Mouse (Mus musculus) thymus, postnatal 25 days (tissue): Measurements from ENCODE around the gene Faf1.

Source experiments
- DNase-seq: peaks from one replicate; pipeline ENCODE4 v3.0.0; 2022

Faf1 gene

DNA sequence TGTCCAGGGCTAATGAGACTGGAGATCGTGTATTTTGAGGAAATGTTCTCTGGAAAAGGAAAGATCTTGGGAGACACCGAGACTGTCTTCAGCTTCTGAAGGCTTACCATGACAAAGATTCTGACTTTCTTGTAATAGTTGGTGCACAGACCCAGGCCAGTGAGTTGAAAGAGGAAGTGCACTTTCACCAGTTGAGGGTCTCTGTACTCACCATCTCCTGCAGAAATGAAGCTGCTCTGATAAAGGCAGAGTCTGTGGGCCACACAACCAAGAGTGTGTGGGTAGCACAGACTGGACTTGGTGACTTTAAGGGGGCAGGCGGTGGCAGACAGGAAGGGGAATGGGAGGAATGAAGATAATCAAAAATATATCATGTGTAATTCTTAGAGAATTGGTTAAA, 260.2 kb downstream of the Faf1 start:
- no peak for DNase-seq

DNA sequence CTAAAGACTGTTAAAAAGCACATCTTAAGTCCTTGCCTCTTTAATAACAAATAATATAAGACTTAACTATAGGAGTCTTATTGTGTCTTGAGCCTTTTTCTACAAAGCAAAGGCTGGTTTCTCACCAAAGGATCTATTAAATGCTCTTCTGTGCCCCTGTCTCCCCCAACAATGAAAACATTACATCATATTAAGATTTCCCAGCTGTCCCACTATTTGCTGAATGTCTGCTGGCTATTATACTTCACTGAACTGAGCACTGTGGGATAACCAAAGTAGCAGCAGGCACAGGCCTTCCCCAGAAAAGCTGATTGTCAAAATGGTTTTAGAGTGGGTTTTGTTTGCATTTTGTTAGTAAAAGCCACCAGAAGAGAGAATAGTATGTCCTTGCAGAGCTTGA, 262.9 kb downstream of the Faf1 start:
- no peak for DNase-seq

DNA sequence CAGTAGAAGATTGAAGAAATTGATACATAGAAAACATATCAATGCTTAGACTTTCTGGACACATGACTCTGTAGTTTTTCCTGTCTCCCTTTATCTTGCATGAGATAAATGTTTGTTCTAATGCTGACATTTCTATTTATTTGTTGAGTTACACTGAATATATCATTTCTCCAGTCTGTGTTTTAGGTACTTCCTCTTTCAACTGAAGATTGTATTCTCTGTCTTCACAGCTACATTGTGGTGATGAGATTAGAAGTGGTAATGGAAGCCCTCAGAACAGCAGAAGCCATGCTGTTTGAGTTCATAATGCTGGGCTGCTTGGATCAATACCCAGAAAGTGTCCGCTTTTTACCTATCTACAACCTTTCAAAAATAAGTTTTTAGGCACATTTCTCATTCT, 269.2 kb downstream of the Faf1 start:
- DNase-seq = no peak

DNA sequence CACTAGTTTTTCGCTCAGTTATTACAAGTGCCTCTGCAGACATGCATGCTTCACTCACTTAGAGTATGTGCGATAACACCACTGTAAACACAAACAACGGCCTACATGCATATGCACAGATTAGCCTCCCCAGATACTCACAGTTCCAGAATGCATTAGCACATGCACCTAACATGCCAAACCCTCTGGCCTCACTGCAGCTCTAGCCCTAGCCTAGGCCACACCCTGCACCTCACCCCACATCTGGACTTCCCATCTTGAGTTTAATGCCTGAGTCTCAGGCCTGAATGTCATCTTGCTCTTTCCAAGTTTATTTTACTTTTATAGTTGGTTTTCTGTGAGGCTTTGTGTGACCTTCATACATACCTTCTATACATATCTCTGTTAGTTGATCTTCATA, 272.9 kb downstream of the Faf1 start:
- no peak for DNase-seq

DNA sequence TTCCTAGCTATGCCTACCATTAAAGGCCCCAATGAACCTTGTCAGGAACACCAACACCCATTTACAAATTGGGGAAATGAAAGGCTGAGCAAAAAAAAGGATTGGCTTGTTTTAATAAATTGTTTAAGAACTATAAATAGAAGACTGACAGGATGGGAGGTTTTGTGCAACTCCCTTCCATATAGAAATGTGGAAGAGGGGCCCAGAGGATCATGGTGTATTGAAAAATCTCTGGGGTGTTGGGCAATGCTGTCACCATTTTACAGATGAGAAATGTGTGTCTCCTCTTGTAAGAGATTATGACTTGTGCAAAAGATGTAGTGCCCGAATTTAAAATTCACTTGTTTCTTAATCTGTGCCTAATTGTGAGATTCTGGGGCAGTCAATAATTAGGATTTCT, 277.1 kb downstream of the Faf1 start:
- no peak for DNase-seq

DNA sequence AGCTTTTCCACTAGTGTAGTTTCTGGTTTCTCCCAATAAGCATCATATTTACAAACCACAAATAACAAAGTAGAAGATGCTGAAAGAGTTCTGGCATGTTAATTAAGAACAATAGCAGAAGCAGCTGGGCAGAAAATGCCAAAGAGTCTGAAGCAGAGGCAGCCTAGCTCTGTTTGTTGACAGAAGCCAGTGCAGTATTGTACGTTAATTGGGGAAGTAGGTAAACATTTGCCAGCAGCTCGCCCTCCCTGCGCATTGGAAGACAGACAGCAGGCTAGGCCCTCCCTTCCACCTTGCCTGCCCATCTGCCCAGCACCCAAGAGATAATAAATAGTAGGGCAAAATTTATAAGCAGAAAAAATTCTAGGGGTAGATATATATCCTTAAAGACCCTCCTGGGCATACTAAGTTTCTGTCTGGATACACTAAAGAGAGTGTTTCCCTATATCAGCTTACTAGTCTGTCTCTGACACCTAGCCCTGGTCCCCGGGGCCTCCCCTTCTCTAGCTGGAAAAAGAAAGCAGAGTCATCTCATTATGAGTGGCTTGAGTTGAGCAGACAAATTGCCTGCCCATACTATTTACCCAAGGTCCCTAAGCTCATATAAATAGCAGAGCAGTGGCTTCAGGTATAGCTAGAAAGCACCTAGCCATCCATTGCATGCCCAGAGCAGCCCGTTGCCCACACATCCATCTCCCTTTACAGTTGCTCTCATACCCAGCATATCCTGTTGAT, 284.0 kb downstream of the Faf1 start:
- no peak for DNase-seq

DNA sequence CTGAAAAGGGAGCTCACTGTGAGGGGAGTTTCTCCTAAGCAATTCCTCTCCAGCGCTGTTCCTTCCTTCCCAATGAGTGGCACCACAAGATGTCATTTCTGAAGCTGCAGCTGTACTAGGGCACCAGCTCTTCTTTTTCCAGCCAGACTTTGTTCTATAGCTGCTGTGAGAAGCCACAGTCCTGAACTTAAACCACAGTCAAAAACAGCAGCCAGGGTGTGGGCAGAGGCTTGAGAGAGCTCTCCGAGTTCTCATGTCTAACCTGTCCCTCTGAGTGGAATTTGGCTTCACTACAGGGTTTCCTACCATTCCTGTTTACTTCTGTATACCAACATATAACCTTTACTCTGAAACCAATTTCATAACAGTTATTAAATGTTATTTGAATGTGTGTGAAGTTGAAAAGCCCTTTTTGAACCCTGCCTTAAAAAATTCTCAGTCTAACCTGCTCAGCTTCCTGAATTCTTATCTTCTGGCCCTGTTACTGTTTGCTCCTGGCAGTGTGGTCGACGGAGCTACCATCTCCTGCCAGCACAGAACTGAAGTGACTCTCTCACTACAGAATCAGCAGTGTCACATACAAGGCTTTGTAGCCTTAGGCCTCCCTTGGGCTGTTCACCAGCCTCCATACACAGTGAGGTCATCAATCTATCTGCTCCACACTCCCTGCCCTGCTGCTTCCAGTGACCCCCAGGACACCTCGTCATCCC, 287.3 kb downstream of the Faf1 start:
- no peak for DNase-seq

DNA sequence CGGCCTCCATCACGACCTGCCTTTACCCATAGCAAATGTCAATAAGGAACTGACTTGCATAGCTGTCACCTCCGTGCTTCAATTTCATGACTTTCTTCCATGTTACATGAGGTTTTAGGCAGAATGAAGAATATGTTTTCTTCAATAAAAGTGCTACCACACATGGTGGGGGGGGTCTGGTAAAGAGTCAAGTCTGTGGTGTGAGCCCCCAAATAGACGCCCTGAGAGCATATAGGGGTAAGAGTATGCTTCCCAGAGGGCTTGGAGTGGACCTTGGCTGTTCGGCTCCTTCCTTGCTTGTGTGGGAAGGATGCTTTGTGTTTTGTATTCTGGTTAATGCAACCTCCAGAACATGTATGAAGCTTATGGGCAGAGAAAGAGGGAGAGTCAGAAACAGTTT, 293.2 kb downstream of the Faf1 start:
- no peak for DNase-seq

DNA sequence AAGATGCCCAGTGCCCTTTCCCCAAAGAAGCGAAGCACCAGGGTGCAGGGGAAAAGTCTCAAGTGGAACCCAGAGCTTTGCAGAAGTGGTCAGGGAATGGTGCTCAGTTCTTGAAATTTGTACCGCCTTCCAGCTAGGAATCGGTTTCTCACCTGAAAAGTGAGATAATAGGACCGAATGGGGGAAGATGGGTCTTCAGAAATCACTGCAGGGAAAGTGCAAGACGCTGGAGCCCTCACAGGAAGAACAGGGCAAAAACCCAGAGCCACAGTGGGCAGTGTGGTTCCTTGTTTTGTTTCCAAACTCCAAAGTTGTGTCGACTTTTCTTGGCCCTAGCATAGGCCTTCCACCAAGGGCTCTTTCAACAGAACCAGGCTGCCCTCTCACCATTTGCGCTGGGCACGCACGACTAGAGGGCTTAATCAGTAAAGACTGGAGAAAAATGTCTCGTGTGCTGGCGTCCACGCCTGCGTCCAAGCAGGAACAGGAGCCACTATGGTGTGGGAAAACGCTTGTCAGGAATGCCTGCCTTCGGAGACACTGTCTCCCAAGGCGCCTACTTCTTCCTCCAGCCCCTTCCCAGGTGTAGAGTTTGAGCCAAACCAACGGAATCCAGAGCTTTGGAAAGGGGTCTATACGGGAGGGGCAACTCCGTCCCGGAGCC, 297.7 kb downstream of the Faf1 start:
- no peak for DNase-seq

DNA sequence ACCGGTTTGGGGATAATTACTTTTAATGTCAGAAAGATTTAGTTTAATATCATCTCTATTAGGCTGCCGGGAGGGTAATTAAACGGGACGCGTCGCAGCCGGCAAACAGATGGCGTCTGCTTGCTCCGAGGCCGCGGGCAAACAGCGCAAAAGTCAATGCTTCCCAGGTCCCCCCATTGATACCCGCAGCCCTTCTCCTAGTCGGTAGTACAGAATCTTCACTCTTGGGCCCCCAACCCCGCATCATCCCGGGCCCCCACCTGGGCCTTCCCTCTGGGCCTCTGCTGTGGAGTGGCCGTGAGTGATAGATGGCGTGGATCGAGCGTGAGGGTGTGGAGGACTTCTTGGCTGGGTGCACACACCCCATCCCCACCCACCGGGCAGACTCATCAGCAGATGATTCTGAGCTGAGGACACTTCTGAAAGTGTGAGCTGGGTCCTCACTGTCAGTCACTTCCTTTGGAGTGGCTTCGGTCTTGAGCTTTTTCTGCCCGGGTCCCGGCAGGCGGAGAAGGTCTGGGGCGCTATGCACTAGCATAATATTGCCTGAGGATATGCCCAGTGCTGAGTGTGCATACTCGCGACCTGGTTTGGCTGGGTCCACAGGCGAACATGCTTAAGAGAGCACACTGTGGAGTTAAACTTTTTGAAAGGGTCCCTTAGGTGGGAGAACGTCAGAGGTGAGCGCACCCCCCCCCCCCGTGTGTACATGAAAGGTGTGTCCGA, 298.4 kb downstream of the Faf1 start:
- DNase-seq = no peak

DNA sequence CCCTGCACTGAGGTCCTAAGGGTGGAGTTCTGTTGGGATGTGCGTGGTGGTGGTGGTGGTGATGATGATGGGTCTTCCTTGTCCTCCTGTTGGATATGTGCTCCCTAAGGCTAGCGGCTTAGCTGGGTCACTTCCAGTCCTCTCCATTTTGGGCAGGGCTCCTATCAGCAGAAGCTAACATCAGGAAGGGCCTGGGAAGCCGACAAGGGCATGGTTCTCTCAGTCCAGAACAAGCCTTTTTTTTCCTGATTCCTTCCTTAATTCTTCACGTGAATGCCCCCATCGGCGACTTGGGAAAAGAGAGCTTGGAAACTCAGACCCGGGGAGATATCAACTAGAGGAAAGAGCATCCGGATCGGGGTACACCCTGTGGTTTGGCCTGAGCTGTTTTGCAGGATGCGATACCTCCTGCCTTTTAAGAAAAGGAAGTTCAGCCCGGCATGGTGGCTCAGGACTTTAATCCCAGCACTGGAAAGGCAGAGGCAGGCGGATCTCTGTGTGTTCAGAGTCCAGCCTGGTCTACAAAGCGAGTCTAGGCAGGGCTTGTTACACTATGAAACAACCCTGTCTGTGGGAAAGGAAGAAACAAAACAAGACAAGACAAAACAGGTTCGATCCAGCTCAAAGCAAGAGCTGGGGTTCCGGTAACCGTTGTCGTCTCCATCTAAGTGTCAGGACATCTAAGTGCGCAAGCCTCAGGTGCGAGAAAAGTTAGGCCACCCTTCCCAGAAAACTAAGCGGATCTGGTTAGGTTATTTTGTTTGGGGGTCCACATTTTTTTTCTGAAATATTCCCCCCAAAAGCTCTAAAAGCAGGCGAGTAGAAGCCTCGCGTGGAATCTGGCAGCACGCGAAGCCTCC, 299.2 kb downstream of the Faf1 start:
- DNase-seq = no peak

DNA sequence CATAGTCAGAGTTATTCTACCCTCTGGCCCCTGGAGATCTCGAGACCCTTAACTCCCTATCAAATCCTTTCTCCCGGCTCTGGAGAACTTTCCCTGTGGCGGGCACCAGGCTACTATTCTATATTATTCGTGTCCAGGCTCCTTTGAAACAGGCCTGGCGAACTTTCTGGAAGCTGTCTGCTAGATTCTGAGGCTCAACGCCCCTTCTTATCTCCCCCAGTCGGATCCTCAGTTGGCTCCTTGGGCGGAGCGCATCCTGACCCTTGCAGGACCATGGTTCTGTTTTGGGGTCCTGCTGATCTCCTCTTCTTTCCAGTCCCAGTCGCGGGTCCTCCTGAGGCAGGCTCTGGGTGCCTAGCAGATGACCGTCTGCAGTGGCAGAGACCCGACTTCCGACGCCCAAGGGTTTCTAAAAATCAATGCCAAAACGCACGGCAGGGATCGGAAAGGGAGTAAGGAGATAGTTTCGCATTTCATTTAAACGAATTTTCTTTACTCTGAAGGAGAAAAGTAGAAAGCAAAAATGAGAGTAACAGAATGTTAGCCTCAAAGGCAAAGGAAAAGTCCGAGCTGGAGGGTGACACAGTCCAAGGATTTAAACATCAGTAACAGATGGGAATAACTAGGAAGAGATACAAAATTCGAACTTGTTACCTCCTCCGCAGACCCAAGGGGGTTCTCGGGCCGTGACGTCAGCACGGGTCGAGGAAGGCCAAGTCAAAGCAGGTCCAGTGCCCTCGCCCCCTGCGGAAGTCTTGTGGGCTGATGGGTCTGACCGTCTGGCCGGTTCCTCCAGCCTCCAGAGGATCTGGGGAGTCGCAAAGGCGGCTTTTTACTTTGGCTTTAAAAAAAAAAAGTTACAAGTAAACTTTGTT, 300.1 kb downstream of the Faf1 start:
- DNase-seq = no peak

DNA sequence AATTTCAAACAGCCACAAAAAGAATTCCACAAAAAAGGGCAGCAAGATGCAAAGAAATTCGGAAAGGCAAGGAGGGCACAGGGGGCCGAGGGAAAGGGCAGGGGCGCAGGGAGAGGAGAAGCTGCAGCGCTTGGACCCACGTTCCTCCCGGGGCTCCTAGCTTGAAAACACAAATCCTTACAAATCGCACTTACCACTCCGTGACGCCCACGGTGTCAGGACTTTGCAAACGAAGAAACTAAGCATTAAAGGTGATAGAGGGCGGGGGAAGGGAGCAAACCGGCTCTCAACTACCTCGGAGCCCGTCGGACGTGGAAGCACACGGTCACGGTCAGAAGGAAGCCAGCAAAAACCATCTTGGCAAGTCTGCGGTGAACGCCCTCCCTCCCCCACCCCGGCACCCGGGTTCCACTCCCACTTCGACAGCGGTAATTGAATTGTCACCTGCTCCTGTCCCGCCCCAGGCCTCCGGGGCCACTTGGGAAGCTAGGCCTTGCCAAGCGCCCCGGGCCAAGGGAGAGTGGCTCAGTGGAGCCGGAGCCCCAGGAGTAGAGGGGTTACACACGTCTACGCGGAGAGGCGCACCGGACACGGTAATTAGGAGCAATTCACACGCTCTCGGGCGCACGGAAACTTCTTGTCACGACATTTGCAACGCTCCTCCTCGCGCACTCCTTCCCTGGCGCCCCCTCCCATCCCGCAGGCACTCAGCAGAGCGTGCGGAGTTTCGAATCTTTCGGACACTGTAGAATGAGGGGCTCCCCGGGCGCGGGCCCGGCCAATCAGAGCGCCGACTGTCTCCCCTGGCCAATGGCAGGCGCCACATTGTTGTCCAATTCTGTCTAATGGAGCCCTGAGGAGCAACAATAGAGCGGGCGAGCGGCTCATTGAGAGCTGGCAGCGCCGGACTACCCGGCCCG, 301.0 kb downstream of the Faf1 start, which contains the start of gene Dmrta2:
Gene Dmrta2, plus strand, starts transcription at position 906 of the 920 bp plus-strand sequence.
- no peak for DNase-seq

DNA sequence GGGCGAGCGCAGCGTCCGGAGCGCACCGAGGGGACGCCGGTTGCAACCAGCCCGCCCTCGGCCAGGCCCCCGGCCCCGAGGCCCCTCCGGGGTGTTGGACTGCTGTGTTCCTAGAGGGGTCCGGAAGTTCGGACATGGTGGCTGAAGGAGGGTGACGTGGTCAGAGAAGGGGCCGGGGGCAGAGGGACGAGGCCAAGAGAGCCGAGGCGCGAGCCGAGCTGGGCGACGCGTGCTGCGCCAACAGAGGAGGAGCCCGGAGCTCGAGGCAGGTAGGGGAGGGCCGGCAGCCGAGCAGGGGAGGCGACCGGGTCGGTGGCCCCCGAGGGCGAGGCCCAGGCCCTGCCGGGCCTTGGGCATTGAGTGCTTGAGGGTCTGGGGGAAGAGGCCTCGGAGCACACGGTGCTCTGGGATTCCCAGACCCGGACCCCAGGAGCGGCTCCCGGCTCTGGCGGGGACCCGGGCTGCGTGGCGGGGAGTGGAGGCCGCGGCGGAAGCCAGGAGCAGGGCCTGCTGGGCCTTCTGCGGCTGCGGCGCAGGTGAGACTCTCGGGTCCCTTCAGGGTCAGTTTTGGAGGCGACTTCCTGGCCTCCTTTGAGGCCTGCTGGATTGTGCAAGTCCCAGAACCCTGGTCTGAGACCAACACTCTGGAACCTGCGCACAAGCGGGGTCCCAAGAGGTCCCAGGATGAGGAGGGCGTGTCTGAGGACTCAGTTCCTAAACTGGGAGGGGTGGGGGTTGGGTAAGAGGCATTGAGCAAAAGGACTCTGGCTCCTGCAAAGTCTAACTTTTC, 301.9 kb downstream of the Faf1 start:
- no peak for DNase-seq

DNA sequence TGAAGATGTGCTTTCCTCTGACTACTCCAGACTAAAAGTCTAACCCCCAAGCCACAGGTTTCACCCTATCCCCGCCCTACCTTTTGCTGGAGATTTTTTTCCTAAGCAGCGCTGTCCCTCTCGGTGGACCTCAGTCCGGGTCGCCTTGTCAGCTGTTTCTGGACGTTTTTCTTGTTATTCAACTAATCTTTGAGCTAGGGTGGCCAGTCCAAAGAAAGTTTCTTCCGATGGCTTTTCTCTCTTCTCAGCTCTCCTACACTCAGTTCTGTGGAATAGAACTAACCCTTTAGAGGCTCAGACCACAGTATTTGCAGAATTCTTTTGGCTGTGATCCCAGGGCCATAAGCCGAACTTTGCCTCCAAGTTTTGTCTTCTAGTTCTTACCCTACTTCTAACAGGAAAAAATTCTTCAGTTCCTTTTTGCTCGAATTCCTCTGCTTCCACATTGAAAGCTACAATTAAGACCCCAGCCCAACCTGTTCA, 302.5 kb downstream of the Faf1 start:
- no peak for DNase-seq

DNA sequence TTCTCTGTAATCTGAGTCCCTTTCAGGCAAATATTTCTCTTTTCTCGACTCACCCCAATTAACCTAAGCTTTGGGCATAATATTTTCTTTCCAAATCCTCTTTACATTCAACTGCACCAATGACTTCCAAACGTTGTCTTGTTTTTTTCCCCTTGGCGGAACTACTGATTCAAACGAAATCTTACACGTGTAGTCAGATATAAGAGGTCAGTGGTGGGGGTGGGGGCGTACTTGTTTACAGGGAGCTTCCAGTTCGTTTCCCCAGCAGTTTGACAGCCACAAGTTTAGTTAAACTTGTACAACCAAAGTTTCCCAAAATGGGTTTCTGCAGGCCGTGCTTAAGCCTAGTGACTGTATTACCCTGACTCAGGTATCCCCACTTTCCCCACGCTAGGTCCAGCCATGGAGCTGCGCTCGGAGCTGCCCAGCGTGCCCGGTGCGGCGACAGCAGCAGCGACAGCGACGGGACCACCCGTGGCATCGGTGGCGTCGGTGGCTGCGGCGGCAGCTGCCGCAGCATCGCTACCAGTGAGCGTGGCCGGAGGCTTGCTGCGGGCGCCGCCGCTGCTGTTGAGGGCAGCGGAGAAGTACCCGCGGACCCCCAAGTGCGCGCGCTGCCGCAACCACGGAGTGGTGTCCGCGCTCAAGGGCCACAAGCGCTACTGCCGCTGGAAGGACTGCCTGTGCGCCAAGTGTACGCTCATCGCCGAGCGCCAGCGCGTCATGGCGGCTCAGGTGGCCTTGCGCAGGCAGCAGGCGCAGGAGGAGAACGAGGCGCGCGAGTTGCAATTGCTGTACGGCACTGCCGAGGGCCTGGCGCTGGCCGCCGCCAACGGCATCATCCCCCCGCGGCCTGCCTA, 303.3 kb downstream of the Faf1 start:
- DNase-seq = no peak

DNA sequence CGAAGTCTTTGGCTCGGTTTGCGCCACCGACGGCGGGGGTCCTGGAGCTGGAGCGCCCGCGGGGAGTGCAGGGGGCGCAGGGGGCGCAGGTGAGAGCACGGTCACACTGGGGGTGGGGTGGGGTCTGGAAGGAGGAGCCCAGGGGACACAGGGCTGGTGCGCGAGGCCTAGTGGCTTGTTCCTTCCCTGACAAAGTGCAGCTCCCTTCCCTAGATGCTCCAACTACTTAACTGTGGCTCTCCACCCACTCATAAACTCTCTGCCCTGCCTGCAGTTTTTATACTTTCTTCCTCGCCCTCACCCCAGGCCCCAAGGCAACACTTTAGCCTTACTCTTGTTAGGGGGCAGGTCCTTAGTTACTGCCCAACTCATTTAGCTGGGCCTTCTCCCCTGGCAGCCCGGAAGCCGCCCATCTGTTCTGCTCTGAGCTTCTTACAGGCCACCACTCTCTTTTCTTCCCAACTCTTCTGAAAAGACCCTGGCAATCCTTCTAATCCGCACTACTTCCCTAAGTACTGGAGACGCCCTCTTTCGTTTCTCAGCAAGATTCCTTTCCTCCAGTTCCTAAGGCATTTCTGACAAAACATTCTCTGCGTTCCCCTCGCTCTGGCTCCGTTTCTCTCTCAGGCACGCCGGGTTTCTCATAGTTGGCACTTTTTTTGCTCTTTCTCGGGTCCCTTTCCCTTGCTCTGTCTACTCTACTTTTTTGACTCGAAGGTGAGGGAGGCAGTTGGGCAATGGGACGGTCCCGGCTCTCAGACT, 304.1 kb downstream of the Faf1 start:
- DNase-seq = no peak
